Comparison of ENCODE assay signal across 20 mouse cellular contexts in genomic region chr1:90060054-90060453, GRCm38 (mm10). TPM values are rescaled to one million over a fixed set of nuclear protein-coding genes. Genes with fewer than 3 reads are reported as not detected.
"Had no signal": no experiment of that assay in that cellular context is flagged by ENCODE, and none has a peak within 500 bp of the region (broad histone marks: within the 10 kb centered on the region; RNA-seq: fewer than 3 reads in every experiment).

No protein-coding gene starts in this region.

- ATAC-seq: inflammation-experienced regulatory T-cells, adult 6 months; intestine, embryonic 15.5 days; intestine, postnatal 0 days; liver, postnatal 0 days had no signal

- H3K9me3 ChIP-seq: heart, embryonic 13.5 days; heart, embryonic 15.5 days; hindbrain, embryonic 12.5 days; intestine, embryonic 15.5 days; limb, embryonic 10.5 days; limb, embryonic 12.5 days; liver, embryonic 13.5 days; liver, embryonic 15.5 days had no signal

- DNase-seq: heart, adult 11 months; liver, embryonic 13.5 days had no signal

- H3K4me1 ChIP-seq: heart, embryonic 13.5 days; heart, embryonic 15.5 days; intestine, embryonic 15.5 days; liver, embryonic 13.5 days; liver, embryonic 15.5 days had no signal

- H3K27ac ChIP-seq: heart, adult 2 months; heart, embryonic 13.5 days; heart, embryonic 15.5 days; hindbrain, embryonic 12.5 days; hindbrain, embryonic 14.5 days; intestine, embryonic 15.5 days; kidney, postnatal 0 days; limb, embryonic 10.5 days; limb, embryonic 12.5 days; liver, embryonic 13.5 days; liver, embryonic 15.5 days had no signal

- H3K4me2 ChIP-seq: heart, embryonic 11.5 days; heart, embryonic 13.5 days; heart, embryonic 15.5 days; hindbrain, embryonic 12.5 days; hindbrain, embryonic 14.5 days; intestine, embryonic 15.5 days; limb, embryonic 12.5 days; liver, embryonic 11.5 days; liver, embryonic 13.5 days; liver, embryonic 15.5 days had no signal

- H3K4me3 ChIP-seq: heart, adult 2 months; heart, embryonic 13.5 days; heart, embryonic 15.5 days; hindbrain, embryonic 12.5 days; intestine, embryonic 15.5 days; limb, embryonic 10.5 days; limb, embryonic 12.5 days; liver, embryonic 13.5 days; liver, embryonic 15.5 days had no signal

- H3K9ac ChIP-seq: heart, embryonic 13.5 days; heart, embryonic 15.5 days; hindbrain, embryonic 12.5 days; hindbrain, embryonic 14.5 days; intestine, embryonic 15.5 days; limb, embryonic 12.5 days; liver, embryonic 13.5 days; liver, embryonic 15.5 days; liver, postnatal 0 days had no signal

- H3K36me3 ChIP-seq: heart, embryonic 13.5 days; heart, embryonic 15.5 days; hindbrain, embryonic 12.5 days; intestine, embryonic 15.5 days; limb, embryonic 10.5 days; limb, embryonic 12.5 days; liver, embryonic 13.5 days; liver, embryonic 15.5 days had no signal

- H3K27me3 ChIP-seq: hindbrain, embryonic 12.5 days; liver, embryonic 13.5 days; liver, embryonic 15.5 days had no signal

RNA-seq across cellular contexts. Expression of gene Asb18, which starts 45.6 kb away (rescaled TPM):
- total RNA-seq: hematopoietic stem cell, adult 5-6 weeks had no signal
- polyA plus RNA-seq: inflammation-experienced regulatory T-cells, adult 6 months; intestine, embryonic 15.5 days; intestine, postnatal 0 days; kidney, embryonic 14.5 days; kidney, postnatal 0 days; large intestine, adult 2 months; limb, embryonic 10.5 days; liver, embryonic 11.5 days; liver, embryonic 13.5 days; liver, embryonic 15.5 days; liver, postnatal 0 days had no signal
